Mouse (Mus musculus) erythroid progenitor cell, adult 5-6 weeks (primary cell): ENCODE measurements around the gene Tars2. TPM values are rescaled to one million over a fixed set of nuclear protein-coding genes. Genes with fewer than 3 reads are reported as not detected.

Experiments used
- ATAC-seq: replicated peaks from 2 replicates; pipeline ENCODE4 v1.8.0; 2016; ENCODE audit warnings: moderate number of reproducible peaks, mild to moderate bottlenecking, moderate TSS enrichment, inconsistent platforms; ENCODE audit not compliant: poor library complexity, low FRiP score, severe bottlenecking
- total RNA-seq, 2 experiments: library from RNA; stranded (forward) in 1 of 2; stranded (reverse) in 1 of 2; fragments of 150-400 nt in 1 of 2; fragments of 186-747, 209-891 nt in 1 of 2; gene quantifications; 2 replicates each; pipeline versions ENCODE4 v1.2.3 to v1.2.4; 2015 to 2017; ENCODE audit warnings: low replicate concordance in 2 of 2

Gene Tars2
- total RNA-seq, 2 experiments from 2014 or later = 0.84 to 8.0 TPM

GRCm38 (mm10) chr3:95739353-95740104, 20.5 kb downstream of the Tars2 start, which contains the start of gene Ecm1:
Gene Ecm1, minus strand, starts transcription at chr3:95739569.
- ATAC-seq = no peak

- no peak for ATAC-seq
Measured at GRCm38 (mm10) chr3:95735071-95735670, 24.8 kb downstream of the Tars2 start.

- ATAC-seq = no peak
Measured at GRCm38 (mm10) chr3:95734092-95734702, 25.8 kb downstream of the Tars2 start.

- ATAC-seq = 0 out of 2 replicates have a peak, but pooled peaks have one; percentile 6
Measured at GRCm38 (mm10) chr3:95732744-95733521, 27.1 kb downstream of the Tars2 start.

GRCm38 (mm10) chr3:95732297-95732696, 27.7 kb downstream of the Tars2 start:
- ATAC-seq = no peak

- ATAC-seq = no peak
Measured at GRCm38 (mm10) chr3:95731802-95732201, 28.2 kb downstream of the Tars2 start.

GRCm38 (mm10) chr3:95730431-95730830, 29.6 kb downstream of the Tars2 start:
- no peak for ATAC-seq

GRCm38 (mm10) chr3:95728906-95729305, 31.1 kb downstream of the Tars2 start:
- ATAC-seq = no peak

GRCm38 (mm10) chr3:95726696-95727358, 33.2 kb downstream of the Tars2 start:
- no peak for ATAC-seq

- no peak for ATAC-seq
Measured at GRCm38 (mm10) chr3:95725863-95726262, 34.1 kb downstream of the Tars2 start.

- no peak for ATAC-seq
Measured at GRCm38 (mm10) chr3:95722386-95722785, 37.6 kb downstream of the Tars2 start.

GRCm38 (mm10) chr3:95718153-95718552, 41.9 kb downstream of the Tars2 start:
- no peak for ATAC-seq

GRCm38 (mm10) chr3:95716075-95716474, 43.9 kb downstream of the Tars2 start:
- no peak for ATAC-seq

- ATAC-seq = no peak
Measured at GRCm38 (mm10) chr3:95709967-95710366, 50.0 kb downstream of the Tars2 start.

GRCm38 (mm10) chr3:95709044-95709443, 51.0 kb downstream of the Tars2 start:
- no peak for ATAC-seq

GRCm38 (mm10) chr3:95707497-95707896, 52.5 kb downstream of the Tars2 start:
- no peak for ATAC-seq

GRCm38 (mm10) chr3:95706273-95706672, 53.7 kb downstream of the Tars2 start:
- no peak for ATAC-seq

GRCm38 (mm10) chr3:95704612-95705011, 55.4 kb downstream of the Tars2 start:
- ATAC-seq = no peak

- no peak for ATAC-seq
Measured at GRCm38 (mm10) chr3:95703276-95703675, 56.7 kb downstream of the Tars2 start.
